In genomic region chr2:51972142-51972541, GRCm38 (mm10) we compare ENCODE assay signal across 8 mouse cellular contexts. TPM values are rescaled to one million over a fixed set of nuclear protein-coding genes. Genes with fewer than 3 reads are reported as not detected.
A peak's percentile ranks its signal among the peaks of the same experiment; 100 is the strongest.
DNase-seq lines count a peak whose midpoint lies in the region; ATAC-seq and TF ChIP-seq lines count a peak whose summit lies in the region.

No protein-coding gene starts in this region.

- peak overlapping the region; percentile 68 for H3K4me3 ChIP-seq in forebrain, embryonic 10.5 days
- H3K4me3 ChIP-seq in hindbrain, embryonic 15.5 days, result peak overlapping the region; percentile 54
- H3K4me3 ChIP-seq in liver, adult 2 months (ENCODE audit: insufficient read depth, low read depth, low read length), result peak overlapping the region; percentile 52

- no peaks in the 10 kb centered on the region for H3K9me3 ChIP-seq in forebrain, embryonic 10.5 days
- no peaks in the 10 kb centered on the region for H3K9me3 ChIP-seq in hindbrain, embryonic 15.5 days

- H3K9ac ChIP-seq in hindbrain, embryonic 15.5 days, result no peak overlapping the region
- H3K9ac ChIP-seq in liver, adult 2 months (ENCODE audit: low read depth, low read length), result peak overlapping the region; percentile 51

- H3K79me2 ChIP-seq in liver, adult 2 months (ENCODE audit: control insufficient read depth, insufficient read depth, low read length), result no peaks in the 10 kb centered on the region; the same call in 1 of the 2 replicates

- H3K4me2 ChIP-seq in hindbrain, embryonic 15.5 days, result peak overlapping the region; percentile 88

- H3K27ac ChIP-seq in forebrain, embryonic 10.5 days, result no peak overlapping the region
- no peak overlapping the region for H3K27ac ChIP-seq in hindbrain, embryonic 15.5 days (replicated peaks)
- peak overlapping the region; percentile 87 for H3K27ac ChIP-seq in liver, adult 2 months (replicated peaks; ENCODE audit: insufficient read depth, low read depth, low read length)

- 69% methylated on average over 5 of the region's 5 CpGs for WGBS in forebrain, embryonic 10.5 days
- 64% methylated on average over 5 of the region's 5 CpGs for WGBS in hindbrain, embryonic 15.5 days
- WGBS in liver, adult 2 months, result 3% methylated on average over 5 of the region's 5 CpGs

- no peak for TF ChIP-seq CTCF in liver, adult 2 months (IDR thresholded peaks at IDR 0.05; ENCODE audit: low read depth, low read length)

- TF ChIP-seq POLR2A in liver, adult 2 months (IDR thresholded peaks at IDR 0.05; ENCODE audit: extremely low read depth, insufficient read depth, low read length), result no peak

- no peak for ATAC-seq in hindbrain, embryonic 15.5 days (ENCODE audit: low FRiP score, low read depth)
- ATAC-seq in monocyte, adult 5-6 weeks (replicated peaks; ENCODE audit: insufficient number of reproducible peaks, low FRiP score, low TSS enrichment, poor library complexity, severe bottlenecking), result peak; percentile 60

- no peaks in the 10 kb centered on the region for H3K27me3 ChIP-seq in forebrain, embryonic 10.5 days (ENCODE audit: poor library complexity, severe bottlenecking)
- H3K27me3 ChIP-seq in hindbrain, embryonic 15.5 days, result no peaks in the 10 kb centered on the region
- H3K27me3 ChIP-seq in liver, adult 2 months (ENCODE audit: control insufficient read depth, insufficient read depth, low read length), result no peaks in the 10 kb centered on the region

- H3K4me1 ChIP-seq in forebrain, embryonic 10.5 days, result peaks cover 13% of the 10 kb centered on the region; the same call in 1 of the 2 replicates
- 0 out of 2 replicates have a peak, but pooled peaks cover 3% of the 10 kb centered on the region for H3K4me1 ChIP-seq in hindbrain, embryonic 15.5 days (replicated peaks)
- H3K4me1 ChIP-seq in liver, adult 2 months (ENCODE audit: control insufficient read depth, insufficient read depth, low read length), result peaks cover 4% of the 10 kb centered on the region; the same call in 1 of the 2 replicates

- peak; percentile 13 for DNase-seq in cerebellum, adult 11 months
- DNase-seq in cerebellum, adult 11-12 months, result no peak
- peak; percentile 24 for DNase-seq in adrenal gland, adult 8-10 months
- DNase-seq in forebrain, embryonic 10.5 days (ENCODE audit: extremely low spot score, low spot score), result no peak
- DNase-seq in liver, adult 2 months (ENCODE audit: extremely low read depth, low read depth, low spot score), result peak; percentile 66
- peak; percentile 54 for DNase-seq in thymus, postnatal 4 days

- no peaks in the 10 kb centered on the region for H3K36me3 ChIP-seq in forebrain, embryonic 10.5 days (replicated peaks)
- no peaks in the 10 kb centered on the region for H3K36me3 ChIP-seq in hindbrain, embryonic 15.5 days
- no peaks in the 10 kb centered on the region for H3K36me3 ChIP-seq in liver, adult 2 months (ENCODE audit: control insufficient read depth, insufficient read depth, low read length)

RNA-seq across cellular contexts. Expression of gene Nmi, which starts 1.2 kb away (rescaled TPM):
- 10 to 100 TPM in 3 of 4 experiments, 1 to 10 TPM in 1; 8.3 to 14.7 (median 12.9) TPM for total RNA-seq in adrenal gland, adult 8-10 months (2022)
- 4.5 and 5.2 TPM in 2 replicates for polyA plus RNA-seq in forebrain, embryonic 10.5 days (2016; fragmentation: Nextera tagmentation; extraction: Ambion mirVana)
- polyA plus RNA-seq in hindbrain, embryonic 15.5 days (2015; fragmentation: Nextera tagmentation; extraction: Ambion mirVana), result 4.4 and 5.0 TPM in 2 replicates
- total RNA-seq in liver, adult 2 months (2014; rRNA removed), result 29.7 and 54.2 TPM in 2 replicates
- 5.9 and 7.4 TPM in 2 replicates for polyA plus RNA-seq in liver, adult 2 months (2012; rRNA removed)
- total RNA-seq in monocyte, adult 5-6 weeks (2017), result 91.7 to 159 TPM (median 151 TPM) in 3 replicates

RNA-seq across cellular contexts. Expression of gene Rbm43, which starts 37.2 kb away (rescaled TPM):
- total RNA-seq in adrenal gland, adult 8-10 months (2022), result 10 to 100 TPM; 14.1 to 24.5 (median 19.6) TPM
- 6.8 and 7.0 TPM in 2 replicates for polyA plus RNA-seq in forebrain, embryonic 10.5 days (2016; fragmentation: Nextera tagmentation; extraction: Ambion mirVana)
- polyA plus RNA-seq in hindbrain, embryonic 15.5 days (2015; fragmentation: Nextera tagmentation; extraction: Ambion mirVana), result 7.1 and 7.8 TPM in 2 replicates
- 4.2 and 6.1 TPM in 2 replicates for total RNA-seq in liver, adult 2 months (2014; rRNA removed)
- polyA plus RNA-seq in liver, adult 2 months (2012; rRNA removed), result 2.2 and 2.3 TPM in 2 replicates
- total RNA-seq in monocyte, adult 5-6 weeks (2017), result 15.0 to 30.3 TPM (median 16.0 TPM) in 3 replicates

Comparison
In these comparisons a context has a peak if more than half of its experiments do, and no peak if none do; other contexts are left out.
1. DNase-seq: peak in cerebellum, adult 11 months (single experiment), adrenal gland, adult 8-10 months (single experiment), liver, adult 2 months (single experiment) and thymus, postnatal 4 days (single experiment); none in cerebellum, adult 11-12 months (single experiment) and forebrain, embryonic 10.5 days (single experiment).
2. Peak in every context shown above with its lines, with median percentiles within 50 percentile points of each other: H3K4me3 ChIP-seq.